Mouse (Mus musculus) CD4-positive, CD25-positive, alpha-beta regulatory T cell, adult 9 weeks (primary cell): ENCODE measurements around the gene Pycr2. TPM values are rescaled to one million over a fixed set of nuclear protein-coding genes. Genes with fewer than 3 reads are reported as not detected.

Experiments used
- polyA plus RNA-seq: library from polyadenylated mRNA; unstranded; fragments of 100-300 nt; shearing (Covaris generic); gene quantifications from one replicate; pipeline ENCODE4 v1.2.1, GENCODE M21; 2017

Gene Pycr2
- polyA plus RNA-seq, result 85.4 TPM

DNA sequence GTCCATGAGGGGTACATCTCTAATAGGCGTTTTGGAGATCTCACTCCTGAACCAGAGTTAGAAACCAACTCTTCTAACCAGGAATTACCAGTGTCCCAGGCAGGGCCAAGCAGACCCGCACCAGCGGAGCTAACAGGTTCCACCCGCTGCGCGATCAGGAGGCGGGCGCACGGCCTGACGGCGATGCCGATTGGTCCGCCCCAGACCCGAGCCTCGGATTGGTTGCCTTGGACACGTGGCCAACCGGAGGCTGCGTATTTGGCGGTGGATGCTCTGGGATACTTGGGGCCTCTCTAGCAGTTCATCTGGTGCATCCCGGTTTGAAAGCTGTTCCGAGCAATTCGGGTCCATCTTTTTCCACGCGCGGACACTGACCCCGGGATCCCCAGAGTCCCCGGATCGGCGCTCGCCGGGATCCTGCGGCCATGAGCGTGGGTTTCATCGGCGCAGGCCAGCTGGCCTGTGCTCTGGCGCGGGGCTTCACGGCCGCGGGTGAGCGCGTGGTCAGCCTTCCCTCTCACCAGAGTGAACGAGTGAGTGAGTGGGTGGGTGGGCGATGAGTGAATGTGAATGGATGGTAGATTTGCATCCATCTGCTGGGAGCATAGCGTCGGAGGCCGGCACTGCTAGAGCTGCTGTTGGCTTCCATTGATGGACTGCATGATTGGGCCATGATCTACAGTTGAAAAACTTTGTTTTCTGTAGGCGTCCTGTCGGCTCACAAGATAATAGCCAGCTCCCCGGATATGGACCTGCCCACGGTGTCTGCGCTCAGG lies at the start of gene Pycr2:
Pycr2 (plus strand) TSS at position 255 of the 776 bp plus-strand sequence.

DNA sequence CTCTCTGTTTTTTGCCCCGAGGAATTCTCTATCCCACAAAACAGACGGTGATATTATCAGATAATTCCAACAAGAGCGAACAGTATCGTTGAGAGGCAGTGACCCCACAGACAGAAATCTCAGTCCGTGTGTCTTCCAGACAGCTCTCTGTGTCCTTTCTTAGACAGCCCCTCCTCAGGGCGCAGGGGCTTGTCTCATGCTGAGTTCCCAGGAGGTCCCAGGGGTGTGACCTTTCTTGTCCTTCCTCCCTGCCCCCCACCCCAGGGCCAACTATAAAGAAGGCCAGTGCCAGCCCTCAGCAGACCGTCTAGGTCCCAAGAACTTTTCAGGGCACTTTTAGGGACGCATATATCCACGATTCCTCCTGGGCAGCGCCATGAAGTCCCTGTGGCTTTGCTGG lies 11.3 kb upstream of the Pycr2 start, which contains the start of gene Lefty2:
Lefty2 (plus strand) TSS at position 301 of the 400 bp plus-strand sequence.

DNA sequence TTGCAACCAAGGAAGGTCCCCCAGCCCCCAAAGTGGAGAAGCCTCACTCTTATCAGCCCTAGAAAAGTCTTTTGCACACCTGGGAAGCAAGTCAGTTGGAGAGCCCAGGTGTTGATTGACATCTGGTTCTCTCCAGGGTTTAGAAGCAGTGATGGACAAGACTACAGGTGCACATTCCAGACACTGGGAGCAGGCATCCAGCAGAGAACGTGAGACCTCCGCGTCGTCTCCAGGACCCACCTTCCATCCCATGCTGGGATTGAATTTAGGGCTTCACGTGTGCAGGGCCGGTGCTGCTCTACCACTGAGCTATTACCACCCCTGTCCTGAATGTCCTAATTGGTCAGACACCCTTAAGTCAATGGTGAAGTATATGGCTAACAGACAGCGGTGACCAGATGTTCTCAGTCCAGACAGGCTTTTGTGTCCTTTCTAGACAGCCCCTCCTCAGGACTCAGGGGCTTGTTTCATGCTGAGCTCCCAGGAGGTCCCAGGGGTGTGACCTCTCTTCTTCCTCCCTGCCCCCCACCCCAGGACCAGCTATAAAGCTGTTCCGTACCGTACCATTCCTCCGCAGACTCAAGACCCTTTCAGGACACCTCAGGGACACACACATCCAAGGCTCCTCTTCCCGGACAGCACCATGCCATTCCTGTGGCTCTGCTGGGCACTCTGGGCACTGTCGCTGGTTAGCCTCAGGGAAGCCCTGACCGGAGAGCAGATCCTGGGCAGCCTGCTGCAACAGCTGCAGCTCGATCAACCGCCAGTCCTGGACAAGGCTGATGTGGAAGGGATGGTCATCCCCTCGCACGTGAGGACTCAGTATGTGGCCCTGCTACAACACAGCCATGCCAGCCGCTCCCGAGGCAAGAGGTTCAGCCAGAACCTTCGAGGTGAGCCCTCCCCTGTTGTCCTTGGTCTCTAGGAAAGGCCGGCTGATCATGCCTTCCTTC lies 30.6 kb downstream of the Pycr2 start, which contains the start of gene Lefty1:
Lefty1 (plus strand) TSS at position 556 of the 953 bp plus-strand sequence.

DNA sequence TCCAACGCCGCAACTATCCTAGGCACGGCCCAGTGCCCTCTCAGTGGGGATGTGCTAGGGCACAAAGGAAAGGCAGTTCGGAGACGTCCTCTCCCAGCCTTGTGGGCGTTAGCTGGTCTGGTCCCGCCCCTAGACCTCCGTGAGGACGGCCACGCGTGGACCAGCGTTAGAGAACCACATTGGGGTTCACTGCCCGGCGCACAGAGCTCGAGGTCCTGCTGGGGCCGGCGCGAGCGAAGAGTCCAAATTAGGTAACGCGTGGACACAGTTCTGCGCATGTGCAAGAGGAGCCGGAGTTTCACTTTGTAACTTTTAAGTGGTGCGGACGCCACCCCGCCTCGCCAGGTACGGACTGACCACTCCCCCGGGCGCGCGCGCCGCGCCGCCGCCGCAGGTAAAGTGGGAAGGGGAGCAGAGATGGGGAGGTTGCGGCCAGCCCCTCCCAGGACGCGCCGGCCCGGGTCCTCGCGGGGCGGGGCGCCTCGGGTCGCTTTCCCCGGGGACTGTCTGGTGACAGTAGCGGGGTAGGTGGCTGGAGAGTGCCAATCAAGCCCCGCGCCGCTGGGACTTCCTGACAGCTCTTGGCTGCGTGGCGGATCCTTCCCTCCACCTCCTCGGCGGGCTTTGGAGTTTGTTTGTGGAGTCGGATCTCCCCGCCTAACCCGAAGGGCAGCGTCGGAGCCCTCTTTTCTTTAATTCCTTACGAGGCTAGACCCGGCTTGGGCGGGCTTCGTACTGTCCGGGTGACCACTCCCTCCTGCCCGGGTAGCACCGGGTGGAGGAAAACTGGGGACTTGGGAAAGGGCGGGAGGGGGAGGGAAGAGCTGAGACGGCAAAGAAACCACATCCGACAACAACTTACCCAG lies 38.3 kb downstream of the Pycr2 start, which contains the start of gene Tmem63a:
Tmem63a (plus strand) TSS at position 179 of the 866 bp plus-strand sequence.

Other genes with a start within 250 kb of the Pycr2 start
- gene Mixl1, start 207.3 kb upstream of the Pycr2 start, polyA plus RNA-seq, result 0.20 TPM
- gene Acbd3, start 178.2 kb upstream of the Pycr2 start, polyA plus RNA-seq, result 7.2 TPM
- gene H3f3a, start 90.3 kb upstream of the Pycr2 start, polyA plus RNA-seq, result 1,375 TPM
- 57.5 TPM for gene Sde2, start 53.2 kb upstream of the Pycr2 start, polyA plus RNA-seq
- gene Lefty2, start 11.2 kb upstream of the Pycr2 start, polyA plus RNA-seq, result not detected
- gene Lefty1, start 30.7 kb downstream of the Pycr2 start, polyA plus RNA-seq, result 0.51 TPM
- 48.4 TPM for gene Tmem63a, start 38.1 kb downstream of the Pycr2 start, polyA plus RNA-seq
- gene Ephx1, start 116.6 kb downstream of the Pycr2 start, polyA plus RNA-seq, result 358 TPM
- not detected for gene 9130409I23Rik, start 146.9 kb downstream of the Pycr2 start, polyA plus RNA-seq
- gene Nvl, start 239.9 kb downstream of the Pycr2 start, polyA plus RNA-seq, result 27.6 TPM
- gene Cnih4, start 240.4 kb downstream of the Pycr2 start, polyA plus RNA-seq, result 76.1 TPM